Mouse (Mus musculus) heart, adult 2 months (tissue): ENCODE results near the gene Vmn1r74.

Experiments
- CTCF ChIP-seq: fragments of 200-600 bp; IDR thresholded peaks from 2 replicates; pipeline ENCODE4 v1.8.1; 2022; ENCODE audit warnings: antibody characterized with exemption, mild to moderate bottlenecking, moderate library complexity
- POLR2A ChIP-seq: fragments of 200-500 bp; IDR thresholded peaks from 2 replicates; pipeline ENCODE4 v1.6.1; 2011; ENCODE audit warnings: mild to moderate bottlenecking, low read depth, low read length, control low read depth; ENCODE audit not compliant: insufficient read depth

GRCm38 (mm10) chr7:11874330-11874729 lies 40.5 kb downstream of the Vmn1r74 start, which contains the start of gene Vmn1r75:
- TF ChIP-seq POLR2A, result no peak
- no peak for TF ChIP-seq CTCF
